Mouse (Mus musculus) thymus, postnatal 25 days (tissue): ENCODE results near the gene Ankrd13d.

Experiments used
- DNase-seq: peaks from one replicate; pipeline ENCODE4 v3.0.0; 2022

Ankrd13d gene

DNA sequence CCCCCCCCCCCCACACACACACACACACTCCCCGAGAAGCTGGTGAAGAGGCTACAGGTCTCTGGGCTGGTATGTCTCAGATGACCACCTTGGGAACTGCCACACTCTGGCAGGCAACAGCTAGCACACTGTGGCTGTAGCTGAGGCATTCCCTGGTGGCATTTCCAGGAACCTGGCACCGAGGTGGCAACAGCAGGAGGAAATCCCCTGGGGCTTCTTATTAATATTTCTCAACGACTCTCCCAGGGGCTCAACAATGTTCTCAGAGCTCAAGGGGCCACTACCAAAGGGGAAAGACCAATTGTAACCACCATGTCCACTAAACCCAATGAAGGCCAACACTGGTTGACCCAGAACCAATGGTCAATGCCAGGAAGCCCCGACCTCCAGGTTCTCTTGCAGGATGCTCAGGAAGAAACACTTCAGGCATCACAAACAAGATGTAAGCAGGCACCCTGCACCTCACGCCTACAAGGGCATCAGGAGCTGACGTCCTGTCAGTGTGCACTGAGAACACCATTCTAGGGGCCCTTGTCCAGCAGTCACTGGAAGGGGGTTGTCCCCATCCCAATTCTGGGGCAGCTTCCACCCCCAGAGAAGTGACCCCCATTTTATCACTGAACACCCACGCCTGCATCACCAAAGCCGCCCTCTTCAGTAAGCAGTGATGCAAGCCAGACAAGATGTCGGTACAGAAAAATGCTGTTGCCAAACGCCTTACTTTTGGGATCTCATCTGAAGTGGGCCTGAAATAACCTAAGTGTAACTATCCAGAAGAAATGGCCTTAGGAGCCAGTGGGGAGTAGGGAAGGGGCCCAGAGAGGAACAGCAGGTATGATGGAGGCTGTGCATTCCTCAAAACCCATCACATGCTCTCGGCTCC is 18.2 kb upstream of the Ankrd13d start:
- DNase-seq: peak; percentile 41

- DNase-seq: peak; percentile 82
Observed at GRCm38 (mm10) chr19:4300271-4300704, 17.4 kb upstream of the Ankrd13d start.

GRCm38 (mm10) chr19:4299574-4300270 is 16.8 kb upstream of the Ankrd13d start:
- DNase-seq: peak; percentile 61

- no peak for DNase-seq
Observed at GRCm38 (mm10) chr19:4299126-4299525, 16.2 kb upstream of the Ankrd13d start.

GRCm38 (mm10) chr19:4298322-4299121 is 15.6 kb upstream of the Ankrd13d start:
- peak; percentile 36 for DNase-seq

DNA sequence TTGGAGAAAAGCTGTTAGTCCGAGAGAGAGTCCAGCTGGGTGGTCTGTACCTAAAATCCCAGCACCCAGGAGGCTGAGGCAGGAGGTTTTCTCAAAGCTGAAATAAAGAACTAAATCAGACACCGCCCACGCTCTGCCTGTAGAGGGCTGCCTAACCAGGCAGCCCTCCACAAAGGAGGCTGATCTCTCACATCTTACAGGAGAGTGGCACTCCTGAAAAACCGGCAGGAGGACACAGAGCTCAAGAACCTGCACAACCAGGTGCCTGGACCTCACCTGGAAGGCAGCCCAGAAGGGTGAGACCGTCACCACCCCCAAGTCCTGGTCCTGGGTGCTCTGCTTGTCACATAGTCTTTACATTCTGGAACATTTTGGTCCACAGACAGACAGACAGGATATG is 14.9 kb upstream of the Ankrd13d start:
- peak; percentile 52 for DNase-seq

DNA sequence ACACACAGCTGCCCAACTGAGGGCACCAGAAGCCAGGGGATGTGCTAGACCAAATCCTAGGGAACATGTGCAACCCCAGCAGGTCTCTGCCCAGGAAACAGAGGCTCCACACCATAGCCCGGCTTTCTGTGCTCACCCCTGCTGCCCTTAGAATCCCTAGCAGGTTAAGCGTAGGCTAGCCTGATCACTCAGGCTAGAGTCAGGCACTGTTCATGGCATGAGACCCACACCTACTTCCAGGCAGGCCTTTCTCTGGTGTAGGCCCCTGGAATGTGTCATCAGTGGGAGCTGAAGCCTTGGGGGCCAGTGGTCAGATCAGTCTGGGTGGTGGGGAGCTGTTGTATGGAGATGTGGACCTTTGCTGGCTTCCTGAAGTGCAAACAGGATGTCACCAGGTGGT is 13.7 kb upstream of the Ankrd13d start:
- peak; percentile 36 for DNase-seq

- DNase-seq: no peak
Observed at GRCm38 (mm10) chr19:4295391-4295790, 12.5 kb upstream of the Ankrd13d start.

DNA sequence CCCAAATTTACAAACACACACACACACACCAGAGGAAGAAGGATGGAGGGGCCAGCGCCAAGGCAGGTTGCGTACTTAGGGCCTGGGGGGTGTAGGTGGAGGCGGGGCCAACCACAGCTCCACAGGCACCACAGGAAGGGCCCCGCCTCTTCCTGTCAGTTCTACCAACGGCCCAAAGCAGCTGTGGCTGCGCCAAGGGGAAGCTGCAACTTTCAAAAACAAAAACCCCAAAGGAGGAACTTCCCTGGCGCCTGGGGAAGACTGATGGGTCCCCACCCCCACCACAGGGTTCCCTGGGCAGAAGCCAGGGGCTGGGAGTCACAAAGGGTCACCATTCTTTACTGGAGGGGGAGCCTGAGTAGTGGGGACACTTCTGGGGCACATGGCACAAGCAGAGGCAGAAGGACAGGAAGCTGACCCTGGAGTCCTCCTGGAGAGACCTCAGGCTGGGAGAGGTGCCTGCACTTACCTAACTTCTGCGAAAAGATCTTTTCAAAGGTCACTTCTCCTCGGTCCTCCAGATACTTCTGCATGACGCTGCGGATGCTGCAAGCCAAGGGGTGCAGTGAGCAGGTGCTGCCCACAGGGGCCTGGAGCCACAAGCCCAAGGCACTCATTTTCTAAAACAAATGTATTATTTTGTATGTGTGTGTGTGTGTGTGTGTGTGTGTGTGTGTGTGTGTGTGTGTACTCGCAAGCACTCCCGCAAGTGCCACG is 11.6 kb upstream of the Ankrd13d start:
- DNase-seq: peak; percentile 90

DNA sequence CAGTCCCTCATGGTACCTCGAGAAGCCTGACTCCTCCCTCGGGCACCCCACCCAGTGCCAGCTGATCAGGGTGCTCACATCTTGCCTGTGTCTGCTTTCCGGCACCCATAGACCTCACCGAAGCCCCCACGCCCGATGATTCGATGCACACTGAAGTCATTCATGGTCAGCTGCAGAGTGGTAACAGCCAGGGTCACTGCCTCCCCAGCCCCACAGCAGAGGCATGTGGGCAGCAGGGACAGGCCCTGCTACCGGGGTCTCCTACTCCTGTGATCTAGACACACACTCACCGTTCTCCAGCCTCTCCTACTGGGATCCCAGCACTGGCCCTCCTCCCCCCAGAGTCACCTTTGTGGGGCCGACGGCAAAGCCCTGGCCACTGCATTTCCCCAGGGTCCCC is 8.2 kb upstream of the Ankrd13d start:
- no peak for DNase-seq

DNA sequence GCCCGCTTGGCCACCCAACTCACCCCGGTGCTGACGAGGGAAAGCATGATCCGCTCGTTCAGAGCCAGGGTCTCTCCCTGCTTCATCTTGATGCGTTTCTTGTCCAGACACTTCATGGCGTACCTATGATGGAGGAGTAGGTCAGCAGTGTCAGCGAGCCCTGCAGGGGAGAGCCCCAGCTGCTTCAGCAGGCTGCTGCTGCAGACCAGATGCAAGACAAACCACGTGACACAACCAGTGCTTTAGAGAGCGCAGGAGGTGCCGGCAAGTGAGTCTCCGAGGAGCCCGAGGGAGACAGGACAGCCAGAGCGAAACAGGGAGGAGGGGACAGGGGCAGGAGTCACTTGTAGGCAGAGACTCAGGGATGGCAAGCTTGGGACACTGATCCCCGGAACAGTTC is 7.8 kb upstream of the Ankrd13d start:
- DNase-seq: no peak

GRCm38 (mm10) chr19:4283653-4284052 is 716 bp upstream of the Ankrd13d start:
- peak; percentile 24 for DNase-seq

DNA sequence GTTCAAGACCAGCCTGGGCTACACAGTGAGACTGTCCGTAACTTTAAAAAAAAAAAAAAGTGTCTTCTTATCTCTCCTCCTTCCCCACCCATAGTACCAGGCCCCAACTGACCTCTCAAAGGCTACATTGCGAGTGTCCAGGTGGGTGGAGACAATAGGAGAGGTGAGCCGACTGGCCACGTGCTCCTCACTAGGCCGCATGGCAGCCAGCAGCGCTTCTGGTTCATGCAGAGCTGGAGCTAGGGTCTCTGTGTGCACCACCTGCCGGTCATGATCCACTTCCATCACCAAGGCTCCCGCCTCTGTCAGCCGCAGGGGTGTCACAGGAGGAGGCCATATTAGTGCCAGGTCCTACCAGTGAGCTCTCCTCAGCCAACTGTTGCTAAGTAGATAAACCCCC is 2.5 kb downstream of the Ankrd13d start:
- DNase-seq: no peak

DNA sequence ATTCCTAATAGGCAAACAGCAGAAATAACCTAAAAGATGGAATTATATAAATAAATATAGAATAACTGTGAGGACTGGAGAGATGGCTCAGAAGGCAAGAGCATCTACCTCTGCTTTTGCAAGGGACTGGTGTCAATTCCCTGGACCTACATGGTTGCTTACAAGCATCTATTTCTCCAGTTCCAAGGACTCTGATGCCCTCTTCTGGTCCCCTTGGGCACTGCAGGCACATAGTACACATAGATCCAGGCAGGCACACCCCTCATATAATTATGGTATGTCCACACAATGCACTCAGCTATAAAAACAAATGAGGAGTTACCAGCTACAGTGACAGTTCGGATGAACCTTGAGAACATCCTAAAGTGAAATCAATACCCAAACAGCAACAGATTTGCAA is 3.5 kb downstream of the Ankrd13d start:
- DNase-seq: no peak

GRCm38 (mm10) chr19:4270972-4271371 is 12.0 kb downstream of the Ankrd13d start:
- no peak for DNase-seq

GRCm38 (mm10) chr19:4270187-4270586 is 12.8 kb downstream of the Ankrd13d start:
- DNase-seq: no peak

GRCm38 (mm10) chr19:4268566-4269361 is 14.2 kb downstream of the Ankrd13d start, which contains the start of gene Ssh3:
Gene Ssh3 (minus strand): TSS chr19:4269180.
- DNase-seq: peak; percentile 66

GRCm38 (mm10) chr19:4265956-4266355 is 17.0 kb downstream of the Ankrd13d start:
- DNase-seq: peak; percentile 45

DNA sequence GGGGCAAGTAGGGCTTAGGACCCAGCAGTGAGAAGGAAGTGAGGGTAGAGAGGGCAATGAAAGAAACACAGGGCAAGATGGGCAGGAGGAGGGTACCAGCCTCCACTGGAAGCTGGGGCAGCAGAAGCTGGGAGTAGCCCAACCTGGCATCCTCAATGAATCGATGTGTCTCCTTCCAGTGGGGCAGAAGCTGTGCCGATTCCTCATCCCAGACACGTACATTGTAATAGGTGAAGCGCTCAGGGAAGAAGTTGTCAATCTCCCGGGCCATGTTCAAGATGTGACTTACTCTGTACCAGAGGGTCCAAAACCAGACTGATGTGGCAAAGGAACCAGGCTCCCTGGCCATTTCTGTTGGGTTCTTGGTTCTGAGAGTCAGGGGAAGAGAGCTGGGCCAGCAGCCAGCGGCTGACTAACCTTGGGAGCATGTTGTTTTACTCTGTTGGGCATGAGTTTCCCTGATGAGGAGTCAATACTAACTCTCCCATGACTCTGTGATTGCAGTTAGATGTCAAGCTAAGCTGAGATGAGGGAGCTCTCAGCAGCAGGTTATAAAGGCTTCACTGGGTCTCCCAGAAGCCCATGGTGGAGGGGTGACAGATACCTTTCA is 18.7 kb downstream of the Ankrd13d start:
- no peak for DNase-seq

- DNase-seq: no peak
Observed at GRCm38 (mm10) chr19:4263702-4264101, 19.2 kb downstream of the Ankrd13d start.

DNA sequence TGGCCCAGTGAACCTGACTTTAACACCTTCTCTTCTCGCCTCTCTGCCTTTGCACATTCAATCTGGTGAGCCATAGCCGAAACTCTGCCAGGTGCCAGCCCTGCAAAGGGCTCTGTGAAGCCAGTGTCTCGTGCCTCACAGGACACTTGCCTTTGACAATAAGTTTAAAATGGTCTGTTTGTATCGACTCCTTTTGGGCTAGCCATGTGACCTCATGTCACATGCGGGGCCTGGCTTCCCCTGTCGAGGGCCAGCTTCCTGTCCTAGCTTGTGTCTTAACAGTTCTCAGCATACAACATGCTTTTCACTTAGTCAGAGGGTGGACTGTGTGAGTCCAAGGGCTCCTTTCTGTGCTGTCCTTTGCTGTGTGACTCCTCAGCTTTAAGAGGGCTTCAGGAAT is 20.2 kb downstream of the Ankrd13d start:
- no peak for DNase-seq
